Mouse (Mus musculus) lung, postnatal 0 days (tissue): ENCODE data around the gene Gm44790.

Experiments used
- CTCF ChIP-seq: IDR thresholded peaks from 2 replicates; pipeline ENCODE4 v1.5.1; 2016; ENCODE audit warnings: antibody characterized with exemption, mild to moderate bottlenecking
- EP300 ChIP-seq: IDR thresholded peaks from 2 replicates; pipeline ENCODE4 v1.6.1; 2016; ENCODE audit warnings: antibody characterized with exemption, mild to moderate bottlenecking, control low read depth

- TF ChIP-seq CTCF (no peak), EP300 (no peak)
Measured at GRCm38 (mm10) chr6:86418711-86419110, 7.7 kb upstream of the Gm44790 start.
